Mouse (Mus musculus) ES-E14 (cell line): ENCODE data around the gene Mzf1. TPM values are rescaled to one million over a fixed set of nuclear protein-coding genes. Genes with fewer than 3 reads are reported as not detected.

Source experiments
- DNase-seq: peaks from one replicate; pipeline ENCODE4 v3.0.0-alpha.2; 2013; ENCODE audit warnings: low read depth, low spot score
- H3K27ac ChIP-seq: 2 replicates; pipeline ENCODE4 v1.5.1; 2012; ENCODE audit warnings: low read depth, mild to moderate bottlenecking, low read length, moderate library complexity, mixed read lengths; ENCODE audit not compliant: poor library complexity, insufficient read depth, severe bottlenecking
- H3K36me3 ChIP-seq: 2 replicates; pipeline ENCODE4 v1.6.1; 2012; ENCODE audit warnings: mild to moderate bottlenecking, low read length, moderate library complexity, mixed read lengths; ENCODE audit not compliant: control insufficient read depth, poor library complexity, insufficient read depth, severe bottlenecking
- H3K4me1 ChIP-seq, 2 experiments: fragments of 150-350 bp in 1 of 2; sonication (generic) in 1 of 2; 2 replicates each; pipeline ENCODE4 v1.6.1; 2012; ENCODE audit warnings: low read length in 2 of 2, mild to moderate bottlenecking in 1 of 2, mixed read lengths in 1 of 2; ENCODE audit not compliant: control insufficient read depth in 2 of 2, insufficient read depth in 2 of 2, poor library complexity in 1 of 2
- H3K4me3 ChIP-seq, 2 experiments: fragments of 150-350 bp in 1 of 2; sonication (generic) in 1 of 2; 2 replicates each; pipeline ENCODE4 v1.5.1; 2012; ENCODE audit warnings: low read length in 2 of 2, low read depth in 1 of 2, mild to moderate bottlenecking in 1 of 2, mixed read lengths in 1 of 2; ENCODE audit not compliant: insufficient read depth in 1 of 2, poor library complexity in 1 of 2, severe bottlenecking in 1 of 2
- H3K9ac ChIP-seq: 2 replicates; pipeline ENCODE4 v1.6.1; 2012; ENCODE audit warnings: low read depth, mild to moderate bottlenecking, low read length, mixed read lengths; ENCODE audit not compliant: poor library complexity, insufficient read depth, severe bottlenecking
- H3K9me3 ChIP-seq: fragments of 150-350 bp; sonication (generic); 2 replicates; pipeline ENCODE4 v1.6.1; 2012; ENCODE audit warnings: low read depth, mild to moderate bottlenecking, low read length; ENCODE audit not compliant: control insufficient read depth, insufficient read depth
- CHD2 ChIP-seq: IDR thresholded peaks from 2 replicates; pipeline ENCODE4 v1.6.1; 2014; ENCODE audit warnings: mild to moderate bottlenecking, low read depth, low read length, inconsistent platforms
- HCFC1 ChIP-seq: IDR thresholded peaks from 2 replicates; pipeline ENCODE4 v1.6.1; 2012; ENCODE audit warnings: low read length, inconsistent platforms, borderline replicate concordance; ENCODE audit not compliant: insufficient read depth
- MAFK ChIP-seq: IDR thresholded peaks from 2 replicates; pipeline ENCODE4 v1.6.1; 2014; ENCODE audit warnings: mild to moderate bottlenecking, low read depth, low read length, inconsistent platforms; ENCODE audit not compliant: insufficient read depth
- ZC3H11A ChIP-seq: IDR thresholded peaks from 2 replicates; pipeline ENCODE4 v1.6.1; 2012; ENCODE audit warnings: low read depth, mild to moderate bottlenecking, inconsistent platforms, low read length, borderline replicate concordance
- ZNF384 ChIP-seq: IDR thresholded peaks from 2 replicates; pipeline ENCODE4 v1.6.1; 2012; ENCODE audit warnings: low read depth, low read length, inconsistent platforms
- in situ Hi-C, 2 experiments: fragments of 600-800 bp; cut with MboI; formaldehyde crosslinking; loops; one replicate each; pipeline ENCODE4 v1.15.1; 2025; ENCODE audit warnings: low sequenced_read_pairs in 2 of 2, inconsistent platforms in 1 of 2; ENCODE audit not compliant: unreplicated experiment in 2 of 2
- total RNA-seq: library from RNA; depleted of rRNA; stranded (reverse); fragments of 300-350 nt; gene quantifications from 2 replicates; pipeline ENCODE4 v1.2.3, GENCODE M21; 2012

The Mzf1 gene
- total RNA-seq, 1 experiment = 3.2 TPM

- H3K36me3 ChIP-seq = no peaks in the 10 kb centered on the region
- peaks cover 5 to 6% of the 10 kb centered on the region in 2 experiments; a peak in 2 of 4 replicates for H3K4me1 ChIP-seq
- H3K27ac ChIP-seq = no peak overlapping the region
- no peak overlapping the region for H3K9ac ChIP-seq
- H3K9me3 ChIP-seq = no peaks in the 10 kb centered on the region
- in situ Hi-C loops = no loop called here
- no peak for DNase-seq
- no peak overlapping the region for H3K4me3 ChIP-seq
- TF ChIP-seq HCFC1 (no peak), MAFK (no peak), ZC3H11A (no peak), CHD2 (no peak), ZNF384 (no peak)
These were observed 1.6 kb downstream of the Mzf1 start for GRCm38 (mm10) chr7:13053001-13053400.

GRCm38 (mm10) chr7:13046084-13046483 lies 8.5 kb downstream of the Mzf1 start:
- peaks cover 2 to 4% of the 10 kb centered on the region in 2 experiments; a peak in 1 of 4 replicates for H3K4me1 ChIP-seq
- no peaks in the 10 kb centered on the region for H3K36me3 ChIP-seq
- DNase-seq = no peak
- in situ Hi-C loops = loop anchor here in 1 of 2 experiments (10.0 kb wide), 1 partner anchor 121 kb away; the partner anchor contains the start of genes Rnf225 and Rps5
- no peak overlapping the region for H3K27ac ChIP-seq
- no peaks in the 10 kb centered on the region for H3K9me3 ChIP-seq
- H3K9ac ChIP-seq = no peak overlapping the region
- peak; percentile 93; the same call in 1 of the 2 replicates for TF ChIP-seq ZC3H11A
- TF ChIP-seq HCFC1 = no peak
- TF ChIP-seq ZNF384 = no peak
- TF ChIP-seq MAFK = no peak
- H3K4me3 ChIP-seq = no peak overlapping the region

GRCm38 (mm10) chr7:13044254-13044625 lies 10.3 kb downstream of the Mzf1 start:
- Histone ChIP-seq H3K27ac (no peak overlapping the region), H3K36me3 (no peaks in the 10 kb centered on the region), H3K9ac (peak overlapping the region; percentile 80), H3K4me3 (peak overlapping the region; percentile 49 to 81), H3K4me1 (peaks cover 2 to 5% of the 10 kb centered on the region in 2 experiments; a peak in 1 of 4 replicates), H3K9me3 (no peaks in the 10 kb centered on the region)
- TF ChIP-seq MAFK (no peak), ZNF384 (no peak), CHD2 (no peak), ZC3H11A (no peak), HCFC1 (no peak)
- no peak for DNase-seq
- in situ Hi-C loops = loop anchor here in 1 of 2 experiments (10.0 kb wide), 1 partner anchor 119 kb away; the partner anchor contains the start of genes Rnf225 and Rps5

GRCm38 (mm10) chr7:13043445-13044253 lies 10.9 kb downstream of the Mzf1 start:
- Histone ChIP-seq H3K36me3 (no peaks in the 10 kb centered on the region), H3K4me3 (peak overlapping the region; percentile 49 to 81), H3K4me1 (peaks cover 2 to 8% of the 10 kb centered on the region in 2 experiments; a peak in 1 of 4 replicates), H3K9ac (peak overlapping the region; percentile 80), H3K27ac (no peak overlapping the region), H3K9me3 (no peaks in the 10 kb centered on the region)
- in situ Hi-C loops = loop anchor here in 1 of 2 experiments (10.0 kb wide), 1 partner anchor 119 kb away; the partner anchor contains the start of genes Rnf225 and Rps5
- TF ChIP-seq ZC3H11A (no peak), ZNF384 (no peak), HCFC1 (no peak), CHD2 (no peak), MAFK (no peak)
- no peak for DNase-seq
